In the genomic region with DNA sequence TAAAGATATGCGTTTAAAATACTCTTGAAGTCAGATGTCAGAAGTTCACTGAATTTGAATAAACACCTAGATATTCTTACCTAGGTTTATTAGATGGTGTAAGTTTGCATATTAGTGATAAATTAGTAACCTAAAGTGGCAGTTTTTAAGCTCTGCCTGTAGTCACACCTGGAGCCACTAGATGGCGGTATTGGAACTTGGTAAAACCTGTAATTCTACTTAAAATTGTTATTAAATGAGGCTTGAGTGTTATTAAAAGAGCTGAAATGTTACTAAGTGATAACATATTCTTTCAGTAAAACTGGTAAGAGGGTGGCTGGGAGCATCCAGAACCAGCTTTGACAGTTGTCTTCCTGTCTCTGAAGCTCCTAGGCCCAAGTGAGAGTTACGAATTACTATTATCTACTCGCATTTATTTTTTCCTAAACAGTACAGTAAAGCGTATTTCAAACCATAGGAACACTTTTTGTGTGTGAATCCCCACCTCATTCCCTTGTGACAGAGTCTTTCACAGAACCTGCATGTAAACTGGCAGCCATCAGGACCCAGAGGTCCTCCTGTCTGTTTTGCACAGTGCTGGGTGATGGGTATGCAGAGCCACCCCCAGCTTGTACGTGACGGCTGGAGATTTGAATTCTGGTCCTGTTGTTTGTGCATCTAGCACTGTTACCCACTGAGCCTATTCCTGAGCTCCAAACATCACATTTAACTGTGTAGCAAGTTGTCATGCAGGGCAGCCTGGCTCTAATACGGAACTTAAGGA, we compare ENCODE assay signal across 8 mouse cellular contexts. TPM values are rescaled to one million over a fixed set of nuclear protein-coding genes. Genes with fewer than 3 reads are reported as not detected.
A peak's percentile ranks its signal among the peaks of the same experiment; 100 is the strongest.
DNase-seq lines count a peak whose midpoint lies in the region; ATAC-seq and TF ChIP-seq lines count a peak whose summit lies in the region.

No protein-coding gene starts in this region.

- WGBS in heart, embryonic 16.5 days: 51% methylated on average over 8 of the region's 8 CpGs

- peaks cover 0 to 9% of the 10 kb centered on the region in 2 experiments; a peak in 2 of 4 replicates for H3K36me3 ChIP-seq in MEL (ENCODE audit: control insufficient read depth in 1 of 2, insufficient read depth in 2 of 2, low read length in 2 of 2)
- H3K36me3 ChIP-seq in heart, embryonic 16.5 days (ENCODE audit: control insufficient read depth, insufficient read depth): no peaks in the 10 kb centered on the region

- H3K27ac ChIP-seq in left cerebral cortex, adult 2 months: no peak overlapping the region
- peak overlapping the region; percentile 60 for H3K27ac ChIP-seq in MEL (ENCODE audit: control insufficient read depth, low read depth, low read length)
- peak overlapping the region; percentile 59 for H3K27ac ChIP-seq in heart, embryonic 16.5 days (ENCODE audit: low read length)

- intact Hi-C loops in left cerebral cortex, adult 2 months (cut with DNase I): loop anchor here (1.0 to 5.0 kb wide), 2 partner anchors 132 to 199 kb away; no protein-coding TSS in a partner anchor

- no peaks in the 10 kb centered on the region for H3K9me3 ChIP-seq in MEL (replicated peaks; ENCODE audit: insufficient read depth, low read length)
- H3K9me3 ChIP-seq in heart, embryonic 16.5 days (replicated peaks; ENCODE audit: control insufficient read depth, low read length): no peaks in the 10 kb centered on the region

- no peaks in the 10 kb centered on the region for H3K27me3 ChIP-seq in MEL (ENCODE audit: control insufficient read depth in 1 of 2, insufficient read depth in 2 of 2, low read length in 2 of 2)
- no peaks in the 10 kb centered on the region for H3K27me3 ChIP-seq in heart, embryonic 16.5 days (ENCODE audit: control insufficient read depth, insufficient read depth, low read length)

- no peak overlapping the region for H3K4me3 ChIP-seq in left cerebral cortex, adult 2 months
- peak overlapping the region; percentile 2 to 12; a peak in 3 of 4 replicates for H3K4me3 ChIP-seq in MEL (ENCODE audit: control insufficient read depth in 1 of 2, insufficient read depth in 1 of 2, low read depth in 2 of 2, low read length in 2 of 2)
- H3K4me3 ChIP-seq in heart, embryonic 16.5 days (ENCODE audit: low read length): no peak overlapping the region

- ATAC-seq in heart, embryonic 16.5 days (replicated peaks; ENCODE audit: extremely low read depth, insufficient read depth, low FRiP score): no peak
- peak; percentile 56 for ATAC-seq in megakaryocyte progenitor cell, adult 5-6 weeks (replicated peaks; ENCODE audit: poor library complexity)

- DNase-seq in left cerebral cortex, adult 2 months (ENCODE audit: extremely low spot score in 1 of 2, low spot score in 2 of 2): peak; percentile 33 to 39
- no peak for DNase-seq in left cerebral cortex, adult 8-10 months (ENCODE audit: low spot score in 2 of 2)
- DNase-seq in MEL (ENCODE audit: low read depth, low spot score): peak; percentile 89
- peak; percentile 56 for DNase-seq in cerebellum, adult 9-10 months
- DNase-seq in layer of hippocampus, adult 9-10 months (ENCODE audit: low spot score): peak; percentile 65
- peak; percentile 43 for DNase-seq in urinary bladder, postnatal 25 days (ENCODE audit: low spot score)

- H3K4me2 ChIP-seq in heart, embryonic 16.5 days (ENCODE audit: low read depth, low read length): no peak overlapping the region

- peak; percentile 97 for TF ChIP-seq RAD21 in MEL (IDR thresholded peaks at IDR 0.05; ENCODE audit: low read depth, low read length)

- peaks cover 0 to 3% of the 10 kb centered on the region in 2 experiments for H3K4me1 ChIP-seq in MEL (ENCODE audit: control insufficient read depth in 1 of 2, insufficient read depth in 2 of 2, low read length in 2 of 2)
- peaks cover 14% of the 10 kb centered on the region for H3K4me1 ChIP-seq in heart, embryonic 16.5 days (ENCODE audit: control insufficient read depth, insufficient read depth, low read length)

- H3K79me2 ChIP-seq in MEL (ENCODE audit: control insufficient read depth, insufficient read depth, low read length, poor library complexity): no peaks in the 10 kb centered on the region

- TF ChIP-seq EP300 in MEL (IDR thresholded peaks at IDR 0.05; ENCODE audit: low read depth in 1 of 2, low read length in 2 of 2): no peak

- H3K9ac ChIP-seq in MEL (ENCODE audit: control insufficient read depth, low read depth, low read length, poor library complexity, severe bottlenecking): peak overlapping the region; percentile 44
- no peak overlapping the region for H3K9ac ChIP-seq in heart, embryonic 16.5 days (ENCODE audit: low read length)

- TF ChIP-seq POLR2A in MEL (IDR thresholded peaks at IDR 0.05; ENCODE audit: control insufficient read depth in 1 of 2, insufficient read depth in 1 of 2, low read depth in 1 of 2, low read length in 2 of 2, poor library complexity in 1 of 2): no peak

- TF ChIP-seq CTCF in left cerebral cortex, adult 2 months (IDR thresholded peaks at IDR 0.05): peak; percentile 88
- peak; percentile 39 to 98 (median 77) for TF ChIP-seq CTCF in MEL (IDR thresholded peaks at IDR 0.05 in 2 of 3, conservative IDR thresholded peaks at IDR 0.05 in 1 of 3; ENCODE audit: control insufficient read depth in 1 of 3, insufficient read depth in 1 of 3, low read depth in 2 of 3, low read length in 3 of 3, poor library complexity in 1 of 3, severe bottlenecking in 1 of 3)

TF ChIP-seq in MEL, 35 proteins besides CTCF, POLR2A, EP300 and RAD21:
- TF ChIP-seq CHD1 (IDR thresholded peaks at IDR 0.05; ENCODE audit: low read depth, low read length) (0 out of 2 replicates have a peak, but pooled peaks have one; percentile 5), GATA1 (IDR thresholded peaks at IDR 0.05; ENCODE audit: low read depth, low read length) (0 out of 2 replicates have a peak, but pooled peaks have one; percentile 19), NRF1 (IDR thresholded peaks at IDR 0.05; ENCODE audit: insufficient read depth, low read depth, low read length, poor library complexity, severe bottlenecking) (no peak), SIN3A (IDR thresholded peaks at IDR 0.05; ENCODE audit: low read length) (peak; percentile 49; the same call in 1 of the 2 replicates), E2F4 (IDR thresholded peaks at IDR 0.05; ENCODE audit: borderline replicate concordance, low read depth, low read length) (no peak), MYC (IDR thresholded peaks at IDR 0.05; ENCODE audit: low read depth, low read length) (no peak), ZC3H11A (IDR thresholded peaks at IDR 0.05; ENCODE audit: low read depth, low read length) (peak; percentile 91), ELF1 (IDR thresholded peaks at IDR 0.05; ENCODE audit: low read depth, low read length) (no peak), MAZ (IDR thresholded peaks at IDR 0.05; ENCODE audit: low read depth, low read length) (peak; percentile 25; the same call in 1 of the 2 replicates), SMC3 (IDR thresholded peaks at IDR 0.05; ENCODE audit: low read depth, low read length) (peak; percentile 83)

RNA-seq across cellular contexts. Expression of a gene that starts 13.0 kb away (rescaled TPM):
- total RNA-seq in left cerebral cortex, adult 2 months (2021): not detected
- total RNA-seq in left cerebral cortex, adult 8-10 months (2022): not detected
- total RNA-seq in MEL (2012; rRNA removed): 0.15 and 0.20 TPM in 2 replicates
- polyA plus RNA-seq in MEL (2012; ENCODE audit: insufficient read depth in 1 of 2, insufficient read length in 2 of 2, low read depth in 1 of 2, low replicate concordance in 2 of 2, missing spikeins in 1 of 2): under 1 TPM in 1 of 2 experiments, not detected in 1; 0.06 TPM
- polyA plus RNA-seq in heart, embryonic 16.5 days (2015; fragmentation: Nextera tagmentation; extraction: Ambion mirVana): 0.22 and 1.00 TPM in 2 replicates
- total RNA-seq in megakaryocyte progenitor cell, adult 5-6 weeks (2015): 0.68 and 2.1 TPM in 2 replicates
- 0.34 and 1.9 TPM in 2 replicates for total RNA-seq in megakaryocyte progenitor cell, adult 5-6 weeks (2017)

RNA-seq across cellular contexts. Expression of a gene that starts 36.4 kb away (rescaled TPM):
- total RNA-seq in left cerebral cortex, adult 2 months (2021): under 1 TPM; 0.44 to 0.66 TPM
- 1 to 10 TPM in 2 of 4 experiments, under 1 TPM in 2; 0.44 to 2.6 (median 1.2) TPM for total RNA-seq in left cerebral cortex, adult 8-10 months (2022)
- total RNA-seq in MEL (2012; rRNA removed): 0.04 and 0.07 TPM in 2 replicates
- under 1 TPM in 1 of 2 experiments, not detected in 1; 0.06 TPM for polyA plus RNA-seq in MEL (2012; ENCODE audit: insufficient read depth in 1 of 2, insufficient read length in 2 of 2, low read depth in 1 of 2, low replicate concordance in 2 of 2, missing spikeins in 1 of 2)
- polyA plus RNA-seq in heart, embryonic 16.5 days (2015; fragmentation: Nextera tagmentation; extraction: Ambion mirVana): 2.4 and 3.6 TPM in 2 replicates
- total RNA-seq in megakaryocyte progenitor cell, adult 5-6 weeks (2015): 4.0 and 7.1 TPM in 2 replicates
- total RNA-seq in megakaryocyte progenitor cell, adult 5-6 weeks (2017): 2.2 and 3.5 TPM in 2 replicates

RNA-seq across cellular contexts. Expression of a gene that starts 50.1 kb away (rescaled TPM):
- 10 to 100 TPM; 34.0 to 36.9 TPM for total RNA-seq in left cerebral cortex, adult 2 months (2021)
- total RNA-seq in left cerebral cortex, adult 8-10 months (2022): 10 to 100 TPM; 32.5 to 38.1 (median 34.9) TPM
- 30.5 and 32.9 TPM in 2 replicates for total RNA-seq in MEL (2012; rRNA removed)
- 10 to 100 TPM in 1 of 2 experiments, not detected in 1; 44.8 TPM for polyA plus RNA-seq in MEL (2012; ENCODE audit: insufficient read depth in 1 of 2, insufficient read length in 2 of 2, low read depth in 1 of 2, low replicate concordance in 2 of 2, missing spikeins in 1 of 2)
- polyA plus RNA-seq in heart, embryonic 16.5 days (2015; fragmentation: Nextera tagmentation; extraction: Ambion mirVana): 48.3 and 53.8 TPM in 2 replicates
- 31.1 and 33.5 TPM in 2 replicates for total RNA-seq in megakaryocyte progenitor cell, adult 5-6 weeks (2015)
- total RNA-seq in megakaryocyte progenitor cell, adult 5-6 weeks (2017): 19.0 and 25.2 TPM in 2 replicates

Comparison
In these comparisons a context has a peak if more than half of its experiments do, and no peak if none do; other contexts are left out.
1. DNase-seq: peak in left cerebral cortex, adult 2 months (2 of 2), MEL (single experiment), cerebellum, adult 9-10 months (single experiment), layer of hippocampus, adult 9-10 months (single experiment) and urinary bladder, postnatal 25 days (single experiment); none in left cerebral cortex, adult 8-10 months (0 of 2).
2. H3K4me3 ChIP-seq: peak in MEL (2 of 2); none in left cerebral cortex, adult 2 months (single experiment) and heart, embryonic 16.5 days (single experiment).